Mouse (Mus musculus) testis, adult 2 months (tissue): Measurements from ENCODE around the gene Slc10a4.

ENCODE experiments used
- CTCF ChIP-seq: fragments of 200-500 bp; IDR thresholded peaks from 2 replicates; pipeline ENCODE4 v1.5.1; 2012; ENCODE audit warnings: low read depth, mild to moderate bottlenecking, inconsistent platforms, low read length, moderate library complexity; ENCODE audit not compliant: control insufficient read depth, insufficient read depth, insufficient replicate concordance
- POLR2A ChIP-seq: fragments of 200-500 bp; IDR thresholded peaks from 2 replicates; pipeline ENCODE4 v1.6.1; 2012; ENCODE audit warnings: low read depth, mild to moderate bottlenecking, inconsistent platforms, low read length, moderate library complexity; ENCODE audit not compliant: control insufficient read depth

- TF ChIP-seq CTCF, result no peak
- TF ChIP-seq POLR2A, result no peak
These were observed 41.1 kb downstream of the Slc10a4 start for GRCm38 (mm10) chr5:73047651-73048245.
